Mouse (Mus musculus) CD4-positive, CD25-positive, alpha-beta regulatory T cell, adult 2 months (primary cell): ENCODE results near the gene Pxmp4.

ENCODE experiments used
- DNase-seq: peaks from one replicate; pipeline ENCODE4 v3.0.0-alpha.2; 2012; ENCODE audit warnings: low read depth, low spot score

The Pxmp4 gene

DNA sequence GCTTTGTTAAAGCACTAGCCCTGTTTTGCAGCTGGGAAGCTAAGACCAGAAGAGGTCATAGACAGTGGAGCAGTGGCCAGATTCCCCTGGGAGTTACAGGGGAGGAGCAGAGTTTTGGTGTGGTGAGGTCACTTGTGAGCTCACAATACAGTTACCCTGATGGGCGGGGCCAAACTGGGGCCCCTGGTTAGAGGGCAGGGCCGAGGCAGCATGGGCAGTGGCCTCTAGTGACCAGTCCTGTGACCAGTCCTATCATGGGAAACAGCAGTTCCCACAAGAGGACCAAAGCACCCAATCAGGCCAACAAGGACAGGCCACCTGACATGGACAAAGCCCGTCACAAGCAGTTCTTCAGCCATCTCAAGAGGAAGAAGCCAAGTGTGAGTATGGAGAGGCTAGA is 54.8 kb downstream of the Pxmp4 start:
- DNase-seq = no peak

DNA sequence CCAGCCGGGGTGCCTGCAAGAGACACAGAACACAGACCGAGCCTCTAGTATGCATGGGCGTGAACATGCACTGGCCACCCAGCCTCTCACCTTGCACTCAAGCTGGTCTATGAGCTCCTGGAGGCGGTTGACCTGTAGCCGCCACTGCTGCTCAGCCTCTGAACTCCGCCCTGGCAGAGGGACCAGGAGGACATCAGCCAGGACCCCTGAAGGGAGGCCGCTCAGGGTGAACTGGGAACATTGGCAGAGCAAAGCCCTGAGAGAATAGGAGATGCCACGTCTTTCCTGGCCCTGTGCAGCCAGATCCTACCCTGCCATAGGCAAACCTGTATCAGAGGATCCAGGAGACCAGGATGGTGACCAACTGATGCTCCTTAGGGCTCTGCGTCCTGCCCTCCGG is 56.8 kb downstream of the Pxmp4 start, which contains the start of gene 1700003F12Rik:
1700003F12Rik (plus strand) TSS at position 375 of the 400 bp plus-strand sequence.
- DNase-seq = no peak

- no peak for DNase-seq
Observed at GRCm38 (mm10) chr2:154543567-154544347, 59.8 kb downstream of the Pxmp4 start.

- DNase-seq = no peak
Observed at GRCm38 (mm10) chr2:154541630-154542029, 61.9 kb downstream of the Pxmp4 start.

GRCm38 (mm10) chr2:154539720-154540119 is 63.8 kb downstream of the Pxmp4 start:
- peak; percentile 38 for DNase-seq

DNA sequence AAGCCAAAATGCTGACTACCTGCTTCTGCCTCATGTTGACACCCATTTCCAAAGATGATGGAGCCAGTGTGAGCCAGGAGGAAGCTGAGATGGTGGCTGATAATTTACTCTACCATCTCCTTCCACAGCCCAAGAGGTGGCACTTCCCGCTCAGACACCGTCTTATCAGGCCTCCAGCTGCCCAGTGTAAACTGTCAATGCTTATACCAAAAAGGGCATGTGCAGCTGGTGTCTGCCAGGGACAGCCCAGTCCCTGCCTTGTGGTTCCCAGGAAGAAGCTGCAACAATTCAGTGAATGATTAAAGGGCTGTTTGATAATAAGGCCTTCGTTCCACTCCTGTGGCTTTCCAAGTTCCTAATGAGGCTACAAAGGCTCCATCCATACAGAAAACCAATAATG is 64.8 kb downstream of the Pxmp4 start:
- no peak for DNase-seq

GRCm38 (mm10) chr2:154538310-154538709 is 65.2 kb downstream of the Pxmp4 start:
- no peak for DNase-seq
